Mouse (Mus musculus) erythroblast, embryonic 14.5 days (primary cell): Measurements from ENCODE around the gene Cdk14.

ENCODE experiments used
- GATA1 ChIP-seq: IDR thresholded peaks from 2 replicates; pipeline ENCODE4 v1.6.1; 2012; ENCODE audit warnings: low read length, inconsistent platforms, mixed read lengths
- TAL1 ChIP-seq: IDR thresholded peaks from 3 replicates; pipeline ENCODE4 v1.6.1; 2012; ENCODE audit warnings: low read length, inconsistent platforms, mixed read lengths

DNA sequence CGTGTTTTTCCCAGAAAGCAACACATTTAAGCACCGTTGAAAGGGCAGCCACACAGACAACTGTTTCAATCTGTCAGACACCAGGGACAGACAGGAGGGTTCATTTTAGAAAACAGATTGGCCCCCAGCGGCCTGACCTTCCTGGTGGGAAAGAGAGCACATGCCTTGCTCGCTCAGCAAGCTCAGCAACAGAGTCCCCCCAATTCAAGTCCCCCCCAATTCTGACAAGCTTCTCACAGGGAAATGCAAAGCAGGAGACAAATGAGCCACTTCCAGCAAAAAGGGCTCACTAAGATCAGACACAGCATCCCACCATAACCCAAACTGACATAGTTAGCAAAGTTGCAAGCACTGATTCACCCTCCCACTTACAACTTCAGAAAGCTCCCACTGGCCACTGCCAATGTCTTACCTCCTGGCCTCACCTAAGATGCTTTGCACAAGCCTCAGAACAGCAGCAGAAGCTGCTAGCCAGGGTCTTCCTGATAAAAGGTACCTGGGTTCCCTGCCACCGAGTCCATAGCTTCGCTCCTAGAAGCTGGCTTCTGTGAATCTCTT, 551.5 kb downstream of the Cdk14 start:
- TF ChIP-seq TAL1 (no peak), GATA1 (no peak)
